Mouse (Mus musculus): ENCODE measurements at regions not wholly inside any gene's neighbourhood (a gene's known extent, or its start where the extent isn't known, plus 50 kb on each side); places are given as distances from the start of the nearest gene placed in this dataset.

DNA sequence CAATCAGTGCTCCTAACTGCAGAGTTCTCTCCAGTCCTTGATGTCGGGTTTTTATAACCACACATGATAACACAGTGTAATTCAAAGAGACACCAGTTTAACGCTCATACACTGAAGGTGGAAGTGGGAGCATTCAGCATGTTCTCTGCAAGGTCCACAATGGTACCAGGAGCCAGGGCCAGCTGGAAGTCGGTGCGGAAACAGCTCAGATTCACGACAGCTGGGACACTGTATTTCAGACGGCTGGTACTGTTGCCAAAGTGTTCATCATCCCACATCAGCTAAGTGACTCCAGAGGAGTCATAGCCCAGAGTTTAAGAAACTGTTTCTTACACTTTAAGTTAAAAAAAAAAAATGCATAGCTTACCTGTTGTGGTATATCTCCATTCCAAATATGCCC is 391.2 kb downstream of the Cdh26 start:
- TF ChIP-seq POLR2A (IDR thresholded peaks at IDR 0.05; ENCODE audit: extremely low read depth, insufficient read depth, low read length) (no peak), CTCF (IDR thresholded peaks at IDR 0.05; ENCODE audit: extremely low read depth, insufficient read depth, low read length) (no peak)
